Mouse (Mus musculus): ENCODE data around the gene Adrm1.

Adrm1 gene

GRCm38 (mm10) chr2:180184752-180185109, 13.4 kb downstream of the Adrm1 start:
- DNase-seq (ENCODE audit: low spot score): no peak

GRCm38 (mm10) chr2:180185686-180186085, 14.4 kb downstream of the Adrm1 start:
- no peak for DNase-seq (ENCODE audit: low spot score)

DNA sequence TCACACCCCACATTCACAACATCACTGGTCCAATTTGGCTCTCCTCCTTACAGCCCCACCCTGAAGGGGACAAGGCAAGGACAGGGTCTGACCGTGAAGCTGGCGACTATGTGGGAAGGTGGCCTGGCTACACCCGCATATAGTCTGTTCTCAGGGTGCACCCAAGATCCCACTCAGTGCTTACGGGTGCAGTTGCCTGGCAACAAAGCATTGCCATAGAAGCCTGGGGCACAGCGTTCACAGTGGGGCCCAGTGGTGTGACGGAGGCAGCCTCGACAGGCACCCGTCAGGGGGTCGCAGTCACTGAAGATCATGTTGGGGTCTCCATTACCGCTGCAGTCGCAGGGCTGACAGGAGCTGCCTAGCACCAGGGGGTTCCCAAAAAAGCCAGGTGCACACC, 16.1 kb downstream of the Adrm1 start:
- no peak for DNase-seq (ENCODE audit: low spot score)

- no peak for DNase-seq (ENCODE audit: low spot score)
Measured at GRCm38 (mm10) chr2:180196610-180197322, 25.5 kb downstream of the Adrm1 start.

DNA sequence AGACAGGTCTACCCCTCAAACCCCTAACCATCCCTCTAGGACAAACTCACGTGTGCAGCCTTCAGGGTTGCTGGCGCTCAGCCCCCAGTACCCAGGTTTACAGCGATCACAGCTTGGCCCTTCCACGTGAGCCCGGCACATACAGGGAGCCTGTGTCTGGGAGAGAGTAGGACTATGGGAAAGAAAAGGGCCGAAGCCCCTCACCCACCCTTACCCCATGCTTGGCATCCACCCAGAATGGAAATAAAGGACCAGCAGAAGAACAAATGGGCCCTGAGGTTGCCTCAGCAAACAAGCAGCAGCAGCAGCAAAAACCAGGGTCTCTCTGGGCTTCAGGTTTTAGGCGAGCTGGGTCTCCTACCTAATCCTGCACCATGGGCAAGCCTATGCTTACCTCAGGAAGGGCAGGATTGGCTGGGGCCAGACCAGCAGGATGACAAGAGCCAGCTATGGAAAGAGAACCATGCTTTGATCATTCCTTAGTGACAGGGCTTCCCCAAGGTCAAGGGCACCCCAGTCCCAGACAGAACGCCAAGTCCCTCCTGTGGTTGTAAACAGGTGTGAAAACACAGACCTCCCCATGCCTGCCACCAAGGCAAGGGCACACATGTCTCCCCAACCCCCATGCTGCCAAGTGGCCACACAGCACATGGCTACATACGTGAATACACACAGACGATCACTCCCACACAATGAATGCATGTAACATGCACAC, 26.2 kb downstream of the Adrm1 start:
- no peak for DNase-seq (ENCODE audit: low spot score)

- DNase-seq (ENCODE audit: low spot score): no peak
Measured at GRCm38 (mm10) chr2:180198782-180199181, 27.5 kb downstream of the Adrm1 start.

DNA sequence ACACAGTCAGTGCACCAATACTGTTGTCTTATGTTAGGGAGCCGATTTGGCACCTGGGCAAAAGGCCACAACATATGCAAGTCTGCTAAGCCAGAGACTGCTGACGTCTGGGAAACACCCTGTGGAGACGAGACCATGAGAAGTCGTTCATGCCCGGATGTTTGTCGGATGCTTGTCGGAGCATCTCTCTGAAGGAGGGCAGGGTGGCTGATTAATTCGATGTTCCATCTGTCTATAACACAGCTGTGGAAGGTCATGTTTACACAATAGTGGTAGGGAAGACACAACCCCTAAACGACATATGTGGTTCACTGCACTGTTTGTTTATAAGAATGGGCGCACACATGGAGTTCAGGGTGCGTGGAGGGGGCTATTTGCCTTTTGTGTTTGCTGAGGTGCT, 29.4 kb downstream of the Adrm1 start:
- DNase-seq (ENCODE audit: low spot score): no peak

- DNase-seq (ENCODE audit: low spot score): no peak
Measured at GRCm38 (mm10) chr2:180201303-180201702, 30.0 kb downstream of the Adrm1 start.

DNA sequence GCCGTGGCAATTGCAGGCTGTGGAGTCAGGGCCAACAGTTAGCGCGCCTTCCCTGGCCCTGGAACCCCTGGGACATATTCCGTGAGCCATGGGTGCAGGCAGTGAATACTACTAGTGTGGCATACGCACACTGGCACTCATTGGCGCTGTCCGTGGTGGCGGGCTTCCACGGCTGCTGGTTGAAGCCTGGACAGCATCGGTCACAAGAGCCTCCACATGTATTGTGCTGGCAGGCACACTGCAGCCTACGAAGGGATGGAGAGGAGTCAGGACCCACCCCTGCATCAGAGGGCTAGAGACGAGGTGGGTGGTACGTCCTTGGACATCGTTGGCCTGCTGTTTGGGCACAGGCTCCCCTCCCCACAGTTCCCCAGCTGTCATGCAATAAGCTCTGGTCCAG, 31.0 kb downstream of the Adrm1 start:
- no peak for DNase-seq (ENCODE audit: low spot score)

DNA sequence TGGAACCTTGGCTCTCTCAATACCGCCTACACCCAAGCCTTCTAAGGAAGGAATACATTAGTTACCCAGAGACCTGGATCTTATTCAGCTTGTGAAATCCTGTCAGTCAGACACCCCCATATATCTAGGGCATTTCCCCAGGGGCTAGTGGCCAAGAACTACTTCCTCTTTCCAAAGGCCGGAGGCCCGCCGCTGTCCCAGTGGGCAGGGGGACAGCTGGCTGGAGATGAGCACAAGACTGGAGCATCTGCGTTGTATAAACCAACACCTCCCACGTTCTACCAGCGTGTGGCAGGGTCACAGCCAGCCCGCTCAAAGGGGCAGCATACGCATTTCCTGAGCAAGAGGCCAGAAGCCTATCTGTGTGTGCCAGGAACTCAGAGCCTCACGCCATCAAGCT, 31.5 kb downstream of the Adrm1 start:
- no peak for DNase-seq (ENCODE audit: low spot score)

GRCm38 (mm10) chr2:180204501-180204900, 33.2 kb downstream of the Adrm1 start:
- no peak for DNase-seq (ENCODE audit: low spot score)

DNA sequence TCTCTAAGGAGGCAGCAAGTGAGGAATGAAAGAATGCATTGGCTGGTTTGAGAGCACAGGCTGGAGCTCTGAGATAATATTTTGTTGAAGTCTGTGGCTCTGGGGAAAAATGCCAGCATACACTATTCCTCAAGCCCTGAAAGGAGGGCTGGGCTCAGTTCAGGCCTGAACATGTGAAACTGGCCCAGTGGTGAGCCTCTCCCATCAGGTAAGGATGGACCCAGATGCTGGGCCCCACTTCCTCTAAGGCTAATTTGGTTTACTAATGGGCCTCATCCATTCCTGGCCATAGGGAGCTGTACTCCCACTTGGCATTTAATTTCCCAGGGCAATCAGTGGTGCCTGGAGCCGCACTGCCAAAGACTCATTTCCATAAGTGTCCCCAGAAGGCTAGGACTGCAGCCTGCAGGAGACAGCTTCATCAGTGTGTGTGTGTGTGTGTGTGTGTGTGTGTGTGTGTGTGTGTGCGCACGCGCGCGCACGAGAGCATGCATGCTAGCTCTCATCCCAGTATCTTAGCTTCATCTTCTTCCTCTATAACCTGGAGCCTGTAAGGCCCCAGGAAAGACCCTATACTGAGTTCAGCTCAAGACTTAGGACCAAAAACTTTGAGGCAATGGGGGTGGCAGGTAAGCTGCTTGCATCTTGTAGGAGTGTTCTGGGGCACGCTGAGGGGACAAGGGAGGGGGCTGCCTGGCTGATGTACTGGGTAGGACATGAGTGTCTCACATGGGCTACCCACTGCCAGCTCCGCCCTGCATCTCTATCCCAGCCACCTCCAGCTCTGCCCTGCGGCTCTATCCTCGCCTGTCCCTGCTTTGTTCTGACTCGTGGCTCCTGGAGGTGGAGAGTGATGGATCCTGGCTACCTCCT, 34.0 kb downstream of the Adrm1 start:
- no peak for DNase-seq (ENCODE audit: low spot score)

- DNase-seq (ENCODE audit: low spot score): no peak
Measured at GRCm38 (mm10) chr2:180205956-180206280, 34.6 kb downstream of the Adrm1 start.

DNA sequence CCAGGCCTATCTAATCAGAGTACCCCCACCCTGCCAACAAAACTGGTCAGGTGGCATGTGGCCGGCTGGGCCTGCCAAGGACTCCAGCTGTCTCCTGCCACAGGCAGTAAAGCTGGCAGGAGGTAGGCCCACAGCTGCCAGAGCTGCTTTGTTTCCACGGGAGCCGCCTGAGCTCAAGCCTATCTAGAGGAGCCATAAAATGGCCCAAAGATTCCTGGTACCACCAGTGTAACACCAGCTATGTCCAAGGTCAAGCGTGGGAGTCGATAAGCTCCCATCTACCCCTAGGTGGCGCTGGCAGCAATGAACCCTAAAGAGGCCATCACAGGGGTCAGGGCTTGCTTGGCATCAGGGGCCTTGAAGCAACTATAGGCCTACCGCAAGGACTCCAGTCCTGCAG, 36.6 kb downstream of the Adrm1 start:
- peak; percentile 80 for DNase-seq (ENCODE audit: low spot score)

DNA sequence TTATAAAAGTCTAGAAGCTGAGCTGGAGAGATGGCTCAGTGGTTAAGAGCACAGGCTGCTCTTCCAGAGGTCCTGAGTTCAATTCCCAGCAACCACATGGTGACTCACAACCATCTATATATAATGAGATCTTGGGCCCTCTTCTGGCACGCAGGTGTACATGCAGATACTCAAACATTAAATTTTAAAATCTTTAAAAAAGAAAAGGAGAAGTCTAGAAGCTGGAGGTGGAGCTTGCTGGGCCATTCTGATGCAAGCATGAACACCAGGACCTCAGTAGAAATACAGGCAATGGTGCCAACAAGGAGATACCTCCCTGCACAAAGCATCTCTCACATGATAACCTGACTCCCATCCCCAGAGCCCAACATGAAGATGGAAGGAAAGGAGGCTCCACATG, 37.7 kb downstream of the Adrm1 start:
- DNase-seq (ENCODE audit: low spot score): no peak

DNA sequence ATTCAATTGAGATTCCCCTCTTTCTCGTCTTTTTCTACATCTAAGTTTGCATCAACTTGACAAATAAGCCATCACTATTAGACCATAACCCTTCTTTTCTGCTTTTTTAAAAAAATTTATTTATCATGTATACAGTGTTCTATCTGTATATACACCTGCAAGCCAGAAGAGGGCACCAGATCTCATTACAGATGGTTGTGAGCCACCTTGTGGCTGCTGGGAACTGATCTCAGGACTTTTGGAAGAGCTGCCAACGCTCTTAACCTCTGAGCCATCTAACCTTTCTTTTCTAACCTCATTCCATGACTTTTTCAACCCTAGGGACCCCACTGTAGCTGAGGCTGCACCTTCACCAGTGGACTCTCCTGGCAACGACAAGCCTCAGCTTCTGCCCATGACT, 41.0 kb downstream of the Adrm1 start:
- no peak for DNase-seq (ENCODE audit: low spot score)

- no peak for DNase-seq (ENCODE audit: low spot score)
Measured at GRCm38 (mm10) chr2:180214352-180214978, 43.2 kb downstream of the Adrm1 start.

- DNase-seq (ENCODE audit: low spot score): no peak
Measured at GRCm38 (mm10) chr2:180215011-180215461, 43.8 kb downstream of the Adrm1 start.

DNA sequence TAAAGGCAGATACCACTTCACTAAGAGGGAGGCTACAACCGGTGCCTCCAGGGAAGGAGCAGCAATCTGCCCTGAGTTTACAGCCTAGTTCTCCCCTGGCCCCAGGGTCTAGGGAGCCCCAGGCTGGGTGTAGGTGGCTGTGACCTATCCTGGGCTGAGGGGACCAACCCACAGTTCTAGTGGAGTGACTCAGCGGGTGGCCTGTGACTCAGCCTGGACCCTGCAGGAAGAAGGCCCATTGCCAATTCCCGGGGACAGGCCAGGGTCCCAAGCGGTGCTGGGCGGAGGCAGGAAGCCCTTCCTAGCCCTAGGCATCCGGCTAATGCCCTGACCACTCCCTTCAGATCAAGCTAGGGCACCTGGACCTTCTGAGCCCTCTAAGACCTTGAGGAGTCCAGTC, 44.7 kb downstream of the Adrm1 start:
- no peak for DNase-seq (ENCODE audit: low spot score)

GRCm38 (mm10) chr2:180216921-180217320, 45.6 kb downstream of the Adrm1 start:
- DNase-seq (ENCODE audit: low spot score): no peak

DNA sequence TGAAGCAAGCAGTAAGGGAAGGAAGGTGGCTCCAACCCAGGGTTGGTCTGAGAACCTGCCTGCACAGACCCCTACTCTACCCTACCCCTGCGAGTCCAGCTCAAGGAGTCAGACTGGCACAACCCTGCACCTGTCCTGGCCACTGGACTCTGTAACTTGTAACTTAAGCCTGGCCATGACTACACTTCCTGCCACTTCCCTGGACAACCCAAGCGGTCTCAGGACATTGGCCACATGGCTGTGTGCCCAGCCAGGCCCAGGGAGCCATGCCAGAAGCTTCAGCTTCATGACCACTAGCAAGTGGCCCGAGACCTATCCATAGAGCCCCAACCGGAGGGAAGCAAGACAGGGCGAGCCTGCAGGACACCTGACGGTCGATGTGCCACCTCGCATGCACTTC, 46.3 kb downstream of the Adrm1 start:
- no peak for DNase-seq (ENCODE audit: low spot score)

DNA sequence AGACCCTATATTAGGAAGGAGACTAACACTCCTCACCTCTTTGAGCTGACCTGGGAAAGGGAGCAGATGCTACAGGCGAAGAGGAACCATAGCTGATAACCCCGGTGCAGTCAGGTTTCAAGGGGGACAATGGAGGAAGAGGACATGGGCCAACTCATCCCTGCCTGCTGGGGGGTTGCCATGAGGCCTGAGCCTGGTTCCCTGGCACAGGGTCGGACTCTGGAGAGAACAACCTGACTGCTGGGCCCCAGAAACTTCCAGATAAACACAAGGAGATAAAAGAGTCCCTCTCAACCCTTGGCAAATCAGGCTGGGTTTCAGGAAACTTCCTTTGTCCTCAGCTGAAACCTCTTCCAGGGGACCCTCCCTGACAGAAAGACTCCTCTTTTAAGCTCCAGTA, 47.0 kb downstream of the Adrm1 start:
- no peak for DNase-seq (ENCODE audit: low spot score)

DNA sequence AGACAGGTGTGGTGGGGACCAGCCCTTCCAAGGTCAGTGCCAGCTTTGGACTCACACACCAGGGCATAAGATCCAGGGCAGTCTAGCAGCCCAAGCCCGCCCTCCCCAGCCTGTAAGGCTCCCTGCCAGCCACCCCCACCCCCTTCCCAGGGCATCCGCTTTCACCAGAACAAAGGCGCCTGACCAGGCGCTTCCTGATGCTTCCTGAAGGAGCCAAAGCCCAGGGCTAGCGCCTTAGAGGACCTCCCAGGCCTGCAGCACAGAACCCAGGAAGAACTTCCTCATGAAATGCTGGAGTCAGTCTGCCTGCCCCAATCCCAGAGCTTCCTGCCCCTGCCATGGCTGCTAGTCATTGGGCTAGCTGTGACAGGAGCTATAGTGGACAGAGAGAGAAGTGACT, 47.4 kb downstream of the Adrm1 start:
- DNase-seq (ENCODE audit: low spot score): no peak

Data from embryo, embryonic 10.5 days (tissue).